Mouse (Mus musculus): ENCODE results near the gene Actrt2. TPM values are rescaled to one million over a fixed set of nuclear protein-coding genes. Genes with fewer than 3 reads are reported as not detected.

Gene Actrt2
- polyA plus RNA-seq, 1 experiment from 2014 or later = not detected

- H3K27me3 ChIP-seq = peaks cover 29% of the 10 kb centered on the region
- no peak overlapping the region for H3K27ac ChIP-seq
- WGBS = 53% methylated on average over 10 of the region's 10 CpGs
These were observed 7.9 kb upstream of the Actrt2 start for GRCm38 (mm10) chr4:154675441-154676000.

GRCm38 (mm10) chr4:154674966-154675365 is 7.3 kb upstream of the Actrt2 start:
- Histone ChIP-seq H3K4me2 (peak overlapping the region; percentile 41), H3K36me3 (ENCODE audit: poor library complexity, severe bottlenecking) (no peaks in the 10 kb centered on the region), H3K9me3 (replicated peaks) (no peaks in the 10 kb centered on the region), H3K27ac (no peak overlapping the region), H3K9ac (no peak overlapping the region), H3K27me3 (peaks cover 29% of the 10 kb centered on the region), H3K4me1 (peaks cover 15% of the 10 kb centered on the region), H3K4me3 (no peak overlapping the region)
- ATAC-seq = no peak
- 29% methylated on average over 15 of the region's 15 CpGs for WGBS

More at GRCm38 (mm10) chr4:154675441-154676000, 7.9 kb upstream of the Actrt2 start:
- Histone ChIP-seq H3K9ac (0 out of 2 replicates have a peak overlapping the region, but pooled peaks have one; percentile 26), H3K4me2 (peak overlapping the region; percentile 41; the same call in 1 of the 2 replicates), H3K4me3 (no peak overlapping the region), H3K9me3 (replicated peaks) (no peaks in the 10 kb centered on the region), H3K36me3 (ENCODE audit: poor library complexity, severe bottlenecking) (no peaks in the 10 kb centered on the region), H3K4me1 (peaks cover 15% of the 10 kb centered on the region)
- no peak for ATAC-seq

DNA sequence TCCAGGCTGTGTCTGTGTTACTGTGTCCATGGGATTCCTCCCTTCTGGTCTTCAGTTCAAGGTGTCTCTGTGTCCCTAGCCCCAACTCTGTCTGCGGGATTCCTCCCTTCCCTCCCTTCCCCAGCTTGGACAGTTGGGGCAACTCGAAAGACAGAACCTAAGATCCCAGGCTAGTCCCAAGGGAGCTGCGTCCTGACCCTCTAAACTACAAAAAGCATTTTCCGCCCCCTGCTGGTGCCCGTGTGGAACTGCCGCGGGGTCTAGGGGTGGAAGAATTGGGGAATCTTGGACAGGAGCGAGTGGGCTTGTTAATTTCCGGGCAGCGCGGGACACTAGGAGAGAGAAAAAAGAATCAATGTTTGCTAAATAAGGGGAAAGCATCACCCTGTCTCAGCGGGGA is 6.9 kb upstream of the Actrt2 start:
- Histone ChIP-seq H3K27me3 (peaks cover 29% of the 10 kb centered on the region), H3K4me3 (no peak overlapping the region), H3K4me2 (peak overlapping the region; percentile 41), H3K4me1 (peaks cover 15% of the 10 kb centered on the region), H3K9ac (no peak overlapping the region), H3K27ac (no peak overlapping the region), H3K9me3 (replicated peaks) (no peaks in the 10 kb centered on the region), H3K36me3 (ENCODE audit: poor library complexity, severe bottlenecking) (no peaks in the 10 kb centered on the region)
- 3% methylated on average over 12 of the region's 12 CpGs for WGBS
- peak; percentile 51; the same call in 1 of the 2 replicates for ATAC-seq

GRCm38 (mm10) chr4:154673986-154674385 is 6.3 kb upstream of the Actrt2 start:
- Histone ChIP-seq H3K36me3 (ENCODE audit: poor library complexity, severe bottlenecking) (no peaks in the 10 kb centered on the region), H3K4me1 (peaks cover 15% of the 10 kb centered on the region), H3K27ac (no peak overlapping the region), H3K27me3 (peaks cover 29% of the 10 kb centered on the region), H3K4me2 (no peak overlapping the region), H3K9me3 (replicated peaks) (no peaks in the 10 kb centered on the region), H3K9ac (no peak overlapping the region), H3K4me3 (no peak overlapping the region)
- no peak for ATAC-seq
- 76% methylated on average over 4 of the region's 4 CpGs for WGBS

GRCm38 (mm10) chr4:154672027-154672426 is 4.4 kb upstream of the Actrt2 start:
- Histone ChIP-seq H3K4me3 (no peak overlapping the region), H3K9ac (no peak overlapping the region), H3K27me3 (peaks cover 20% of the 10 kb centered on the region), H3K27ac (no peak overlapping the region), H3K4me2 (no peak overlapping the region), H3K4me1 (peaks cover 15% of the 10 kb centered on the region), H3K36me3 (ENCODE audit: poor library complexity, severe bottlenecking) (no peaks in the 10 kb centered on the region), H3K9me3 (replicated peaks) (no peaks in the 10 kb centered on the region)
- ATAC-seq = no peak
- WGBS = 56% methylated on average over 1 of the region's 1 CpGs

GRCm38 (mm10) chr4:154671232-154671912 is 3.7 kb upstream of the Actrt2 start:
- H3K4me2 ChIP-seq = no peak overlapping the region
- WGBS = 74% methylated on average over 8 of the region's 8 CpGs
- no peak for ATAC-seq
- H3K4me1 ChIP-seq = peaks cover 15% of the 10 kb centered on the region
- peaks cover 13% of the 10 kb centered on the region for H3K27me3 ChIP-seq
- H3K4me3 ChIP-seq = no peak overlapping the region
- no peaks in the 10 kb centered on the region for H3K36me3 ChIP-seq (ENCODE audit: poor library complexity, severe bottlenecking)
- no peak overlapping the region for H3K27ac ChIP-seq
- H3K9ac ChIP-seq = no peak overlapping the region
- H3K9me3 ChIP-seq (replicated peaks) = no peaks in the 10 kb centered on the region

DNA sequence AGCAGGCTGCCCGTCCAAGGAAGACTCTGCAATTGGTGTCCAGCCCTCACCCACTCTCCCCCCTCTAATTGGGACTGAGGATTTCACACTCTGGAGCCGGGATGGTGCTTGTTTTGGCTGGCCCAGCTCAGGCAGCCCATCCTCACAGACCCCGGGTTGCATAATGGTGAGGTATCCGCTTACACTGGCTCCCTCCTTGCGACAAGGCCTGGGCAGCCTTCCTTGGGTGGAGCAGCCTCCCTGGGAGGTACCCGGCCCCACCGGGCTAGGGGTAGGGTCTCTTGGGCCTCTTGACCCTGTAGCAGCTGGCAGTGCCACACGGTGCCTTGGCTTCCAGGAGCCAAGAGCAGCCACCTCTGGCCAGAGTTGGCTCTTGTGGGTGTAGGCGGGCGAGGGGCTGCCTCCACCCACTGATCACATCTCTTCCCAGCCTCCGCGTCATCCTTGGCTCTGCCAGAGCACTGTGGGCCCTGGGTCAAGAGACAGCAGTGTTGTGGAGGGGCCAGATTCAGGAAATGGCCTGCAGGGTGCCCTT is 4.9 kb downstream of the Actrt2 start:
- Histone ChIP-seq H3K27me3 (peaks cover 7% of the 10 kb centered on the region; the same call in 1 of the 2 replicates), H3K4me3 (no peak overlapping the region)
- WGBS = 69% methylated on average over 12 of the region's 12 CpGs

DNA sequence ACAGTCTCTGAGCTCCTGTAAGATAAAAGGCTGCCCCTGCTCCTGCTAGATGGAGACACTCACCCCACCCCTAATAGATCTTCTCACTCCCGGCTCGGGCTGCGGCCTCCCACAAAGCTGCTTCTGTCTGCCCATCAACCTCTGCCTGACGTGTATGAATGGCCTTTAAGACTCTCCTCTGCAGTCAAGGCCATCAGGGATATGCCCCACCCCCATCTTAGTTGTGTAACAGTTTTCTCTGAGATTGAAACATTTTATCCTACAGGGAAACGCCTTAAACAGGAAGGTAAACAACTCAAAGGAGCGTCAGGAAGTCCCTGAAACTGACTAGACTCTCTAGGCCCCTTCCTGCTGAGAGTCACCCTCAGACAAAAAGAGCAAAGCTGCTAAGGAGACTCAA is 6.4 kb downstream of the Actrt2 start:
- no peak for ATAC-seq
- Histone ChIP-seq H3K9ac (no peak overlapping the region), H3K4me2 (no peak overlapping the region), H3K36me3 (ENCODE audit: poor library complexity, severe bottlenecking) (no peaks in the 10 kb centered on the region), H3K27me3 (peaks cover 8% of the 10 kb centered on the region; the same call in 1 of the 2 replicates), H3K4me3 (no peak overlapping the region), H3K9me3 (replicated peaks) (no peaks in the 10 kb centered on the region), H3K27ac (no peak overlapping the region), H3K4me1 (no peaks in the 10 kb centered on the region)
- 44% methylated on average over 6 of the region's 6 CpGs for WGBS

More for the DNA sequence above, 4.9 kb downstream of the Actrt2 start:
- no peaks in the 10 kb centered on the region for H3K36me3 ChIP-seq (ENCODE audit: poor library complexity, severe bottlenecking)
- H3K4me1 ChIP-seq = no peaks in the 10 kb centered on the region
- no peak overlapping the region for H3K27ac ChIP-seq
- no peaks in the 10 kb centered on the region for H3K9me3 ChIP-seq (replicated peaks)
- H3K9ac ChIP-seq = no peak overlapping the region
- H3K4me2 ChIP-seq = no peak overlapping the region
- ATAC-seq = no peak

DNA sequence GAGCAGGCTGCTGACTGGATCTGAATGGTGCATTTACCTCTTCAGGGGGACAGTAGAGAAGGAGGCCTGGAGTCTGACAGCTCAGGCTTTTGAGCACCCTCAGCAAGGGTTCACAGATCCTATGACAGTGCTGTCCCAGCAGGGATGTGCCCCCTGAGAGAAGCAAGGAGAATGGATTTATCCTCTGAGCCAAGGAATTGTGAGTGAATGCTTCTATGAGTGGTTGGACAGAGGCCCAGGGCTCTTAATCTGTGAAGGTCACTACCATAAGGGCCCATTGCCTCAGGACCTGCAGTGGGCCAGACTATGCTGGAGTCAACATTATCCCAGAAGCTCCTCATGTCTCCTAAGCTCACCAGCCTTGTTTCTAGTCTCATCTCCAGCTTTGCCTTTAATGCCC is 7.6 kb downstream of the Actrt2 start:
- H3K4me1 ChIP-seq = no peaks in the 10 kb centered on the region
- H3K4me3 ChIP-seq = no peak overlapping the region
- H3K4me2 ChIP-seq = no peak overlapping the region
- H3K36me3 ChIP-seq (ENCODE audit: poor library complexity, severe bottlenecking) = no peaks in the 10 kb centered on the region
- no peak overlapping the region for H3K9ac ChIP-seq
- H3K9me3 ChIP-seq (replicated peaks) = no peaks in the 10 kb centered on the region
- no peak overlapping the region for H3K27ac ChIP-seq
- H3K27me3 ChIP-seq = peaks cover 8% of the 10 kb centered on the region; the same call in 1 of the 2 replicates
- no peak for ATAC-seq

- WGBS = 69% methylated on average over 15 of the region's 15 CpGs
- H3K9ac ChIP-seq = no peak overlapping the region
These were observed 12.3 kb downstream of the Actrt2 start for GRCm38 (mm10) chr4:154655134-154655910.

GRCm38 (mm10) chr4:154652494-154652893 is 15.2 kb downstream of the Actrt2 start:
- Histone ChIP-seq H3K4me3 (no peak overlapping the region), H3K9me3 (replicated peaks) (no peaks in the 10 kb centered on the region), H3K9ac (no peak overlapping the region), H3K27ac (no peak overlapping the region), H3K36me3 (ENCODE audit: poor library complexity, severe bottlenecking) (no peaks in the 10 kb centered on the region), H3K4me1 (peaks cover 4% of the 10 kb centered on the region; the same call in 1 of the 2 replicates), H3K27me3 (peaks cover 10% of the 10 kb centered on the region), H3K4me2 (no peak overlapping the region)
- WGBS = 24% methylated on average over 5 of the region's 5 CpGs
- no peak for ATAC-seq

More at GRCm38 (mm10) chr4:154655134-154655910, 12.3 kb downstream of the Actrt2 start:
- no peaks in the 10 kb centered on the region for H3K9me3 ChIP-seq (replicated peaks)
- H3K27ac ChIP-seq = no peak overlapping the region
- no peak overlapping the region for H3K4me2 ChIP-seq
- peaks cover 4% of the 10 kb centered on the region; the same call in 1 of the 2 replicates for H3K4me1 ChIP-seq
- H3K36me3 ChIP-seq (ENCODE audit: poor library complexity, severe bottlenecking) = no peaks in the 10 kb centered on the region
- ATAC-seq = no peak
- H3K27me3 ChIP-seq = peaks cover 5% of the 10 kb centered on the region; the same call in 1 of the 2 replicates
- no peak overlapping the region for H3K4me3 ChIP-seq

All from forebrain, embryonic 13.5 days (tissue).